Mouse (Mus musculus): Measurements from ENCODE around the gene Tmub2.

Gene Tmub2

DNA sequence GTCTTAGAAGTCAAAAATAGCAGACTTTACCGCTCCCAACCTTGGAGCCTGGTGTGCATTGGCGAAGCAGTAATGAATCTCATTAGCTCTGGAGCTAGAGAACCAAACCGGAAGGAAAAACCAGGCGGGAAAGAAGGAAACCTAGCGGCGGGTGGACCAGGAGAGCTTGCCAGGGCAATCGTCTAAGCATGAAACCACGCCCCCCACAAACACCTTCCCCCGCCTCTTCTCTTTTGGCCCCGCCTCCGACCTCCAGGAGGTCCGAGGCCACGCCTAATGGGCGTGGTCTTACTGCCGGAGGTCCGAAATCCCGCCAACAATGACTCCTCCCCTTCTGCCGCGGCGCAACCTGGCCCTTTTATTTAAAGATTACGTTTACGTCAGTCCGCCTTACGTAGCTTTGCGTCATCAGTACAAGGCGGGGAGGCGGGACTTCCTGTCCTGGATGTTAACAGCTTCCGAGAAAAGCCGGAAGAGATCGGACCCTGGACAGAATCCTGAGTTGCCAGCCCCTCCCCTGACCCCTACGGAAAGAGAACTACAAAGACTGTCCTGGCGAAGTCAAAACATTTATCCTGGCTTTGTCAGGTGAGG is at the start of gene Tmub2:
TSS of gene Tmub2 (plus strand) at position 431 of the 594 bp plus-strand sequence.
- DNase-seq, result peak; percentile 98

DNA sequence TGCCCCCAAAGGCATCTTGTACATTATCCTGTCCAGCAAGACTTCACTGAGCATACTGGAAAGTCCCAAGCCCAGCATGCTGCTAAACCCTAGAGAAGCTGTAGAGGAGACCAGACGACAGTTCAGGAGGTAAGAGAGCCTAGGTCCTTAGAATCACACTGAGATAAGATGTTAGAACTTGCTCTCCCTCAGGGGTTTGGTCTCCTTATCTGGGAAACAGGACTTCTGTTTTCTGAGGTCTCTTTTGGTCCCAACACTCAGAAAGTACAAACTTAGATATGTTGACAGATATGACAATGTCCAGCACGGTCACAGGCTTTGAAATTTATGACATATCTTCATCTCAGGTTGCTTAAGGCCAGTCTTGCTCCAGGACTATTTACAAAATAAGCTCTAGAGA is 48.7 kb upstream of the Tmub2 start:
- no peak for DNase-seq

DNA sequence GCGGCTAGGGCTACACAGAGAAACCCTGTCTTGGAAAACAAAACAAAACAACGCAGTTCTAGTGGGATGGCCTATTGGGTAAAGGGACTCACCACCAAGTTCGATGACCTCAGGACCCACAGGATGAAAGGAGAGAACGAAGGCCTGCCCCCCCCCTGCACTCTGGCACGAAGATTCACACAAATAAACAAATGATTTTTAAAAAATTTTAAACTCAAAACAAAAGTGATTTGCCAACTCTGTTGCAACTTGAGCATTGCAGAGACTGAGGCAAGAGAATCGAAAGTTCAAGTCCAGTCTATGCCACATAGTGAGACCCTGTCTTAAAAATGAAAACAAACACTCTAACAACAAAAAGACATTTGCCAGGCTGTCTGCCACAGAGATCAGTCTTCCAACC is 44.1 kb upstream of the Tmub2 start:
- DNase-seq, result no peak

- no peak for DNase-seq
These were observed 43.5 kb upstream of the Tmub2 start for GRCm38 (mm10) chr11:102241246-102241645.

DNA sequence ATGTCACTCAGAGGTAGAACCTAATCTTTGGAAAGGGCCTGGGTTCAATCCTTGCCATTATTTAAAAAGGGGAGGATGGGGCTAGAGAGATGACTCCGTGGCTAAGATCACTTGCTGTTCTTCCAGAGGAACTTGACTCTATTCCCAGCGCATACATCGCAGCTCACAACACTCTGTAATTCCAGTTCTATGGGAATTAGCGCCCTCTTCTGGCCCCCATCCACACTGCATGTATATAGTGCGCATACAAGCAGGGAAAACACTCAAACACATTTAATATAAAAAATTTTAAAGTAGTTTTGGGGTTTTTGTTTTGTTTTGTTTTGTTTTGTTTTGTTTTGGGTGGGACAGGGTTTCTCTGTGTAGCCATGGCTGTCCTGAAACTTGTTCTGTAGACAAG is 42.9 kb upstream of the Tmub2 start:
- DNase-seq, result no peak

- peak; percentile 84 for DNase-seq
These were observed 39.7 kb upstream of the Tmub2 start for GRCm38 (mm10) chr11:102244926-102245449.

DNA sequence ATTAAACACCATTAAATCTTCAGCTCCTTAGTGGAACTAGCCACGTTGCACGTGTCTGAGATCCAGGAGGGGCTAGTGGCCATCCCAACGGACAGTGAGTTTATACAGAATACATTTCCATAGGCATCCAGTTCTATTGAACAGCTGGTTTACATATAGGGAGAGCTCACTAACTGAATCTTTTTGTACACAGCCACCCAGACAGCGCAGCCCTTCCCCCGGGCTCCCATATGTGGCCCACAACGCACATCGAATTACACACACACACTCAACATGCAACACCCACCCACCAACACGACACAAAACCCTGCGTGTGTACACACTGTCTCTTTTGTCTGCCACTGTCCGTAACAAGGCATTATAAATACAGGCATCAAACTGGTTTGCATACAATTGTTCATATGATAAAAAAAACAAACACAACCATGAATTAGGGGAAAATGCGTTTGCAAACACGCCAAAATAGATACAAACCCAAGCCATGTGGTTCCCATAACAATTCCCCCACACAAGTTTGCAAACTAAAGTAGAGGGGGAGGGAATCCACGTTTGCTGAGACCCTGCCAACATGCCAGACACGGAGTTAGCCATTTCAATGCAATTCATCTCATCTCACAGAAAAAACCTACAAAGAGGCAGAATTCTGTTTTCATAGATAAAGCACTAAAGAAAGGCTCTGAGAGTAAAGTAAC is 39.0 kb upstream of the Tmub2 start:
- no peak for DNase-seq

GRCm38 (mm10) chr11:102246273-102246635 is 38.5 kb upstream of the Tmub2 start:
- no peak for DNase-seq

- no peak for DNase-seq
These were observed 37.9 kb upstream of the Tmub2 start for GRCm38 (mm10) chr11:102246871-102247270.

GRCm38 (mm10) chr11:102248630-102249230 is 36.0 kb upstream of the Tmub2 start, which contains the start of gene BC030867:
TSS of gene BC030867 (plus strand) at chr11:102248882.
- DNase-seq, result peak; percentile 87

DNA sequence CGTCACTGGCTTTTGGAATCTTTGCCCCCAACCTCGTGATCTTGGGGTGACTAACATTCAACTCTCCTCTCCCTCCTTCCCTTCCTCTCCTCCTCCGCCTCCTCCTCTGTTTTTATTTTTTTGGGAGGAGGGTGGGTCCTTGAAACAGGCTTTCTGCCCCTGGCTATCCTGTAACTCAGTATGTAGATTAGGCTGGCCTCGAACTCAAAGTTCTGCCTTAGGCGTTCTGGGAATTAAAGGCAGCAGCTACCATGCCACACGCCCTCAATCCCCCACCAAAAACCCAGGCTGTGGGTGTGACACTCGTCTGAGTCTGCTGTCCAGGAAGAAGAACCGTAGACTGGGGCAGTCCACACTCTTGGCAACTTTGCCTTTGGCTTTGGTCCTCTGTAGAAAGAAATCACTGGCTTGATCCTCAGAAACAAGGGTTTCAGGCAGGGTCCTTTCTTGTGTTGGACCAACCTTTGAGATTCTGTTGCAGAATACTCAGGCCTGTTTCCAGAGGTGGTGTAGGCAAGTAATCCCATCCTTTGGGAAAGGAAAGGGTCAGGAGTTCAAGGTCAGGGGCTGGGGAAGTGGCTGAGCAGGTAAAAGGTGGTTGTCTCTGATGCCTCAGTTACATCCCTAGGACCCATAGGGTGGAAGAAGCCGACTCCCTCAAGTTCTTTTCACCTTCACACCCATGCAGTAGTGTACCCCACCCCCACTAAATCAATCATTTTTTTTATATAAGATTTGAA is 35.2 kb upstream of the Tmub2 start:
- DNase-seq, result no peak

- DNase-seq, result no peak
These were observed 27.2 kb upstream of the Tmub2 start for GRCm38 (mm10) chr11:102257514-102257913.

GRCm38 (mm10) chr11:102258095-102258494 is 26.6 kb upstream of the Tmub2 start:
- DNase-seq, result no peak

DNA sequence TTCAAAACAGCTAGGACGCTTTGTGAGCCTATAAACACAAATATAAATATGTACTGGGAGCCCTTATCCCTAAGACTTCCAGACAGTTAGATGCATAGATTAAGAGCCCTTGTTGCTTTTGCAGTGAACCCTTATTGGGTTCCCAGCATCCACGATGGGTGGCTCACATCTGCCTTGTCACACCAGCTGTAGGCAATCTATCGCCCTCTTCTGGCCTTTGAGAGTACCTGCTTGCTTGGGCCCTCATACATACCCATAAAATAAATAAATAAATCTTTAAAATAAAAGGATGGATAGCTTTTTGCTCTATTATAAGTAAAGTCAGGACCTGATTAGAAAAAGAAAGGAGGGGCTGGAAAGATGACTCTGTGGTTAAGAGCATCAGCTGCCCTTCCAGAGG is 26.2 kb upstream of the Tmub2 start:
- no peak for DNase-seq

GRCm38 (mm10) chr11:102263211-102263610 is 21.5 kb upstream of the Tmub2 start:
- no peak for DNase-seq

DNA sequence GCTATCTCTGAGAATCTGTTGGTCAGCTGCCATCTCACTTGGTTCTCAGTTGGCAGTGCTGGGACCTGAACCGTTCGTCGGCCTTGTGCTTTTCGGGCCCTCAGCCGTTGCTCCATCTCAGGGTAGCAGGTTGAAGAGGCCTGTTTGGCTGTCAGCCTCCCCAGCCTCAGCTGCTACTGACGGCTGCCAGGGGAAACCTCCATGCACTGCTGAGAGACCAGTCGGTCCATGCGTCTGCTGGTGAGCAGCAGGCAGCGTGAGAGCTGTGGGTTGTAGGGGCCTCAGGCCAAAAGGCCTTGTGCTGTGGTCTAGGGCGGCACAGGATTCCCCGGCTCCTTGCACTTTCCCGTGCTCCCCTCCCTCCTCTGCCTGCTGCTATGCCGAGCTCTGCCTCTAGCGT is 18.9 kb upstream of the Tmub2 start:
- no peak for DNase-seq

DNA sequence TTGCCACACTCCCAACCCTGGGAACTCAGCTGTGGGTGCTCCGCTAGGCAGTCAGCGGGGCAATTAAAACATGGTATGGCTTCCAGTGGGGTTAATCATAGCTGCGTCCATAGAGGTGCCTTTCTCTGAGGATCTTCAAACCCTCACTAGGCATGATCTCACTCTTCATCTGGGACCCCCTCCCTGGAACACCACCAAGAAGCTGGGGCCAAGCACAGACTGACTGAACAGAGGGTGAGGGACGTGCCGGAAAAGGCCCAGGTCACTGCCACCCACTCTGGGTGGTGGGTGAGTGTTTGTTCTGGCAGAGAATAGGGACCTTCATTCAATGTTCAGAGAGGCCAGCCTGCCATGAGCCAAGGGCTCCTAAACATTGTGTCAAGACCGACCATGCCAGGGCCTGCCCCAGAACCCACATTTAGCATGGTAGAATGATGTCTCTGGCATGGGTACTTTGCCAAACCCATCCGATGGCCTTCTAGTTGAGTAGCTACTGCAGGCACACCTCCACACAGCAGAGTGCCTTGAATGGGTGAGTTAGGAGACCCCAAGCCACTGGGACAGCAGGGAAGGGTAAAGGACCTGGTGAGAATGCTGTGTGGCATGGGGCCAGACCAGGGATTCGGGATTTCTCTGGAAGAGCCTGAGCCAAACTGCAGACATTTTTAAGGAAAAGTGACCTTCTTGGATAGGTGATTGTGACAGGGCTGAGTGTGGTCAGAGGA is 17.9 kb upstream of the Tmub2 start:
- no peak for DNase-seq

GRCm38 (mm10) chr11:102267480-102267879 is 17.3 kb upstream of the Tmub2 start:
- DNase-seq, result peak; percentile 68

GRCm38 (mm10) chr11:102268520-102269244 is 16.0 kb upstream of the Tmub2 start, which contains the start of gene Asb16:
TSS of gene Asb16 (plus strand) at chr11:102268743.
- DNase-seq, result no peak

DNA sequence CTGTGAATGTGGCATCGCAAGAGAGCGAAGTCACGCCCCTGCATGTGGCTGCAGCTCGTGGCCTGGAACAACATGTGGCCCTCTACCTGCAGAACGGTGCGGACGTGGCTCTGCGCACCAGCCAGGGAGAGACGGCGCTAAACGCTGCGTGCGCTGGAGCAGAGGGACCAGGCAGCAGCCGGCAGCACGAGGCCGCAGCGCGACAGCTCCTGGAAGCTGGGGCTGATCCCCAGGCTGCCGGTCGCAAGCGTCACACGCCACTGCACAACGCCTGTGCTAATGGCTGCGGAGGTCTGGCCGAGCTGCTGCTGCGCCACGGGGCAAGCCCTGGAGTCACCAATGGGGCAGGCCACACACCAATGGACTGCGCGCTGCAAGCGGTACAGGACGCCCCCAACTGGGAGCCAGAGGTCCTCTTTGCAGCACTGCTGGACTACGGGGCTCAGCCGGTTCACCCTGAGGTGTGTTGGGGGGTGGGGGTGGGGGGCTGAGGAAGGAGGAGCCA is 8.3 kb upstream of the Tmub2 start:
- DNase-seq, result no peak

DNA sequence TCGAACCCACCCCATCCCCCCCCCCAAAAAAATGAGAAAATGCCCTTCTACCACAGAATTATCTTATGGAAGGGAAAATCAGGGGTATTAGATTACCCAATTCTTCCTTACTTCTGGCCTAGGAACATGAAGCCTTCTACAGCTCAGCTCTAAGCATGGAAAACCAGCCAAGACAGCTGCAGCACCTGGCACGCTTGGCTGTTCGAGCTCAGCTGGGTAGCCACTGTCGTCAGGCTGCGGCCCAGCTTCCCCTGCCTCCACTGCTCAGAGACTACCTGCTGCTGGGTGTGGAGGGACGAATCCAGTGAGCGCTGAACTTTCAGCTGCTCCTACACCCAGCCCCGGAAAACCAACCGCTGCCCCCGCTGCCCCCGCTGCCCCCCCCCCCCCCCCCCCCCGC is 7.0 kb upstream of the Tmub2 start:
- DNase-seq, result no peak

DNA sequence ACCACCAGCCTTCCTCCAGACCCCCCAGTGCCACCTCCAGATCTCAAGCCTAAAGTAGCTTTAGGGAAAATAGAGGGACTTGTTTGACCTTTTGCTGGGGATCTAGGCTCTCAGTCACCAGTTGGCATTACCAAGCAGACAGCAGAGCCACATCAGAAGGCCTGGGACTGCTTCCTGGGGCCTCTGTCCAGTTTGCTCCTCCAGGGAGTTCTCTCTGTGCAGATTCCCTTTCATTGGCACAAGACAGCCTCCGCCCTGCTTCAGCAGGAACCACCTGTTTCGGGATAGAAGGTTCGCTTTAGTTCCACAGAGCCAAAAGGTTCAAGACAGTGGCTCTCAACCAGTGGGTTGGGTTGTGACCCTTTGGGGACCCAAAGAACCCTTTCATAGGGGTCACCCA is 5.1 kb upstream of the Tmub2 start:
- no peak for DNase-seq

Measured in layer of hippocampus, adult 9-11 months (tissue).